Mouse (Mus musculus): ENCODE results near the gene Folr1.

Gene Folr1

DNA sequence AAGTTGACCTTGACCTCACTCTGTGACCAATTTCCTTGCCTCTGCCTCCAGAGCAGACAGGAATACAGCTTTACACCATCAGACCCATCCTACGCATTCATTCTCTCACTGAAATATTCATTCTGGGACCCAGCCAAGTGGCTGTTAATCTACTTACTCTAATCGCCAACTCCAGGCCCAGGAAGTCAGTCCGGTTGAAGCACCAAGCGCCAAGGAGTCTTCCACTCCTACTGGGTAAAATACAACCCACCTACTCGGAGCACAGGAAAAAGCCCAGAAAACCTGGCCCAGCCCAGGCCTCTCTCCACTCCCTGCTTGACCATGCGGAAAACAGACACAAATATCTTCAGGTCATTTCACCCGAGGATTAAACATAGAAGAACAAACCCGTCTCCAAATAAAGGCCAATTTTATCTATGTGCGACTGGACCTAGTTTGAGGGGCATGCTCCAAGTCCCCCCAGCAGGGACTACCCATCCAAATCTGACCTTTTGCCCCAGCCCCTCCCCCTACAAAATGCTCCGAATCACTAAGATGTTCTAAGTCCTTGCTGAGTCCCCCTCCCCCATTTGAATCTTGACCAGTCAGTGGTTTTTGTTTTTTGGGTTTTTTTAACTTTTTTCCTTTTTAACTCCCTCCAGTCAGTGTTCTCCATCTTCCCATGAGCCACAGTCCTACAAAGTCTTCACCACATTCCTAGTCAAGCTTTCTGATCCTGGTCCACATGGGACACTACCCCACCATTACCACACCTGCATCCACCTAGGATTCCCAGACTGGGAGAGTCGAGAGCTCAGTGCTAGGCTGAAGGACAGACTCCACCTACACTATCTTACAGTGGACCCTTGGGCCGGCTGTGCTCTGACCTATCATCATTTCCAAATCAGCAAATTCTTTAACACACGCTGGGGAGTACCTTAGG, 2.1 kb downstream of the Folr1 start:
- DNase-seq (ENCODE audit: low read depth, low spot score): no peak

GRCm38 (mm10) chr7:101867482-101867881, 3.1 kb downstream of the Folr1 start:
- no peak for DNase-seq (ENCODE audit: low read depth, low spot score)

- DNase-seq (ENCODE audit: low read depth, low spot score): no peak
Measured at GRCm38 (mm10) chr7:101866491-101867265, 3.9 kb downstream of the Folr1 start.

DNA sequence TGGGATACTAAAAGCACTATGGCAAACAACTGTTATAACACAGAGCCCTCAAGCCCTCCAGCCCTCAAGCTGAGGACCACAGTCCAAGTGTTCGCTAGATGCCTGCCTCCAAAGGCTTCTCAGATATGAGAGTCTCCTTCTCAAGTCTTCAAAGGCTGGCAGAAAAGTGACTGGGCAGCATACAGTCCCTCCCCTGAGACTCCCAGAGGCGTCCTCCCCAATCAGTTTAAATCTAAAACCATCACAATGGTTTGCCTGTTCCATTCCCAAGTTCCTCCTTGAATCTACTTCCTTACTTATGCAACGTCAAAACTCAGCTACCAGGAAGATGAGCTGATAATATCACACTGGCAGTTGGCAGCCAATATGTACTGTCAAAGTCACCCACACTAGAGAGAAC, 7.2 kb downstream of the Folr1 start, which contains the start of gene Anapc15:
Anapc15 (plus strand) TSS at position 301 of the 400 bp plus-strand sequence.
- DNase-seq (ENCODE audit: low read depth, low spot score): no peak

DNA sequence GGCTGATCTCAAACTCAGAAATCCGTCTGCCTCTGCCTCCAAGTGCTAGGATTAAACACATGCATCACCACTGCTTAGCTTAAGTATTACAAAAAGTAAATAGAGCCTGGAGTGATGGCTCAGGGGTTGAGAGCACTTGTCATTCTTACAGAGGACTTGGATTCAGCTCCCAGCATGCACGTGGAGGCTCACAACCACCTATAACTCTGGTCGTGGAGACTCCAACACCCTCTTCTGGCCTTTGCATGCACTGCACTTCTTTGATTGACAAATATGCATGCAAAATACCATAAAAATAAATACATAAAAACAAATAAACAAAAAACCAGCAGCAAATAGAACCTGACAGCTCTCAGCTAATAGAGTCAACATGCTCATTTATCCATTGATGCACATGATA, 8.3 kb downstream of the Folr1 start:
- no peak for DNase-seq (ENCODE audit: low read depth, low spot score)

GRCm38 (mm10) chr7:101860978-101861377, 9.6 kb downstream of the Folr1 start:
- no peak for DNase-seq (ENCODE audit: low read depth, low spot score)

DNA sequence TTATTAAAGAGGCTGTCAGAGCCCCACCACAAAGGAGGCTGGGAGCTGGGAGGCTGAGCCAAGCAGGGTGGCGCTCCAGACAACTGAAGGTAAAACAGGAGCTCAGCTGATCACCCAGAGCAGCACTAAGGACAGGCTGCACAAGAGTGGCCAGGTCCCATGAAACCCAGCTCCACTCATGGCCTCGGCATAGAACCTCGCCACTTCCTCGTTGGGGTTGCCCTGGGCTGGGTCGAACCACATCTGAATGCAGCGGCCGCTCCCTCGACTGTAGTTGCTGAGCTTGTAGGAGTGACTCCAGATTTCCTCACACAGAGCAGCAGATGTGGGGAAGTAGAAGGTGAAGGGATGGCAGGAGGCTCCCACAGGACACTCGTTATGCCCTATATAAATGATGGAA, 12.2 kb downstream of the Folr1 start:
- no peak for DNase-seq (ENCODE audit: low read depth, low spot score)

DNA sequence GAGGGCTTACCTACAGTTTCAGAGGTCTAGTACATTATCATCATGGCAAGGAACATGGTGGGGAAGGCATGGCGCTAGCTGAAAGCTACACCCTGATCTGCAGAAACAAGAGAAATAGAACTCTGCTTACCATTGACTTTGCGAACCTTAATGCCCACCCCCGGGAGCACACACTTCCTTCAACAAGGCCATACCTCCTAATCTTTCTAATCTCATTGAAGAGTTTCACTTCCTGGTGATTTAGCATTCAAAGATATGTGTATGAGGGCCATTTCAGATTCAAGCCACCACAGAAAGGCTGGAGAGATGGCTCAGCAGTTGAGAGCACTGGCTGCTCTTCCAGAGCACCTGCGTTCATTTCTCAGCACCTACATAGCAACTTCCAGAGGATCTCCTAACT, 13.5 kb downstream of the Folr1 start, which contains the start of gene Folr2:
Folr2 (minus strand) TSS at position 101 of the 400 bp plus-strand sequence.
- DNase-seq (ENCODE audit: low read depth, low spot score): no peak

GRCm38 (mm10) chr7:101853816-101854215, 16.8 kb downstream of the Folr1 start:
- DNase-seq (ENCODE audit: low read depth, low spot score): no peak

GRCm38 (mm10) chr7:101852846-101853245, 17.7 kb downstream of the Folr1 start:
- no peak for DNase-seq (ENCODE audit: low read depth, low spot score)

DNA sequence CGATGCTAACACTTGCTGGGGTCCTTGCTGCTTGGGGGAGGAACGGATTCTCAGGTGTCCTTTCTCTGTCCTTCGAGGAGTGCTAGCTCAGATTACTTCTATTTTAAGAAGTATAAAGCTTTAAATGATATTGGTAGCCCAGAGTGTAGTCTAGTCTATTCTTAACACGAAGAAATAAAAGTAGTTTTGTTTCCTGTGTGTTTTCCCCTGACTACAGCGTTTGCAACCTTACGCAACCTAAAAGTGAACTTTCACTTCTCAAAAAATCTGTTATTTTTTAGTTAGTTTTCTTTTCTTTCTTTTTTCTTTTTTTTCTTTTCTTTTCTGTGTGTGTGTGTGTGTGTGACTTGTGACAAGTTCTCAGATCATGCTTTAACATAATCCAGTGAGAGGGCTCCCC, 18.9 kb downstream of the Folr1 start:
- DNase-seq (ENCODE audit: low read depth, low spot score): no peak

GRCm38 (mm10) chr7:101847934-101848333, 22.7 kb downstream of the Folr1 start:
- DNase-seq (ENCODE audit: low read depth, low spot score): no peak

- no peak for DNase-seq (ENCODE audit: low read depth, low spot score)
Measured at GRCm38 (mm10) chr7:101844186-101844585, 26.4 kb downstream of the Folr1 start.

DNA sequence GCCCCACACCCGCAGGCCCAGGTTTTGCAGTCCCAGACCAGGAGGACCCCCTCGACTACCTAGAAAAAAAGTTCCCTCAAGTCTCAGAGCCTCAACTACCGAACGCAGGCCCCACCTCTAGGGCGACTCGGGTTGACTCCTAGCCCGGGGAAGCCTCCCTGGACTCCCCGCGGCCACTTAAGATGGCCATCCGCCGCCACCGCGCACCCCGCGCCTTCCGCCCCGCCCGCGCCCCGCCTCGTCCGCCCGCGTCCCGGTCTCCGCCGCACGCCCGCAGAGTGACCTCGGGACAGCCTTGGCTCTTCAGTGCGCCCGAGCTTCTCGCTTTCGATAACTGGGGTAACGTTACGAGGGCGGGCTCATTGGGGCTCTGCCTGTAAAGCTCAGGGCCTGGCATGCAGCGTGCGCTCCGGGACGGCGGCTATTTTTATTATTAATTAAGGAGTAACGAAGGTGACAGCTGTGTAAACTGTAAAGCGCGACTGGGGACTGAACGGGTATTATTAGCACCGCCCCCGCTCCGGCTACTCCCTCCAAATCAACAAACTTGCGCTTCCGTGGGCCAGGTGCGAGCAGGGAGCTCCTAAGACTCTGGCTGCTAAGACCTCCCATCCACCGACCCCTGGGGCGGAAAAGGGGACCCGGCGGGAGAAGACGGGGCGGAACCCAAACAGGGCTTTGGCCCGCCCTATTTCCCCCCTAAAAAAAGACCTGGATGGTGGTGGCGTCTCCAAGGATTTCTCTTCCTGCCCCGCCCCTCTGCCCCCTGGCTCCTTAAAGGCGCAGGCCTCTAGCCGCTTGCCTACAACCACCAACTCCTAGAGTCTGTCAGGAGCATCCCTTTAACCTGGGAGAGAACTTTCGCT, 32.7 kb downstream of the Folr1 start, which contains the start of gene Inppl1:
Inppl1 (minus strand) TSS at position 624 of the 866 bp plus-strand sequence.
- DNase-seq (ENCODE audit: low read depth, low spot score): peak; percentile 51

- no peak for DNase-seq (ENCODE audit: low read depth, low spot score)
Measured at GRCm38 (mm10) chr7:101837154-101837605, 33.4 kb downstream of the Folr1 start.

DNA sequence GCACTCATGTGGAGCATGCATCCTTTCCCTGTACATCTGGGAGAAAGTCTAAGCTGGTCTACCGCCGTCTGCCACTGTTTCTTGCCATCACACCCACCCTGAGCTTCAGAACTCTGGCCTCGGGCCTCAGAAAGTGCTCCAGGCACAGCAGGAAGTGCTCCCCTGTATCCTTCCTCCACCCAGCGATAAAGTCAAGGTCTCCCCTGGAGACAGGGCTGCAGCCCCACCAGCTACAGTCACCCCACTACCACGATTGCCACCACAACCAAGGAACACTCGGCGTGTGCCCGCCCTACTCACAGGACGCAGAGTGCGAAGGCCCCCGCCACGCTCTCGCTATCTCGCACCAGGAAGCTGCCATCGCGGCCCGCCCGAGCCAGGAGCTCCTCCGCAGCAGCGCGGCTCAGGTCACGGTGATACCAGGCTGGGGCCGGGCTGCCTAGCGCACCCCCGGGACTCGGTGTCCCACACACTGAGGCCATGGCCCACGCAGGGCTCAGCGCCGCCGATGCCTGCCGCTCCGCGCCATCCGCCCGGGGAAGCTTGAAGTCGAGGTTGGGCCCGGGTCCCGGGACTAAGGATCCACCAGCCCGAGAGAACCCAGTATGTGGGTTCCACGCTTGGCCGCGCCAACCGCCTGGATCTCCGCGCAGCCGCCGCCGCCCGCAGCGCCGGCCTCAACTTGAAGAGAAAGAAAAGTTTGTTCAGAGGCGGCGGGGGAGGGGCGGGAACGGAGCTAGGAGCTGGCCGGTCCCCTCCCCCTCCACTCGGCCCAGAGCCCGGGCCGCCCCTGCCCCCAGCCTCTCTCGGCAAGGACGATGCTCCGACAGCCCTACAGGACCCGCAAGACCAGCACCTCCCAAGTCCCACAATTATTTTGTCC, 34.1 kb downstream of the Folr1 start:
- peak; percentile 72 for DNase-seq (ENCODE audit: low read depth, low spot score)

- peak; percentile 21 for DNase-seq (ENCODE audit: low read depth, low spot score)
Measured at GRCm38 (mm10) chr7:101835457-101836109, 35.0 kb downstream of the Folr1 start.

- no peak for DNase-seq (ENCODE audit: low read depth, low spot score)
Measured at GRCm38 (mm10) chr7:101834903-101835302, 35.7 kb downstream of the Folr1 start.

GRCm38 (mm10) chr7:101833916-101834584, 36.5 kb downstream of the Folr1 start:
- DNase-seq (ENCODE audit: low read depth, low spot score): no peak
